Mouse (Mus musculus): Measurements from ENCODE around the gene Shisa9.

DNA sequence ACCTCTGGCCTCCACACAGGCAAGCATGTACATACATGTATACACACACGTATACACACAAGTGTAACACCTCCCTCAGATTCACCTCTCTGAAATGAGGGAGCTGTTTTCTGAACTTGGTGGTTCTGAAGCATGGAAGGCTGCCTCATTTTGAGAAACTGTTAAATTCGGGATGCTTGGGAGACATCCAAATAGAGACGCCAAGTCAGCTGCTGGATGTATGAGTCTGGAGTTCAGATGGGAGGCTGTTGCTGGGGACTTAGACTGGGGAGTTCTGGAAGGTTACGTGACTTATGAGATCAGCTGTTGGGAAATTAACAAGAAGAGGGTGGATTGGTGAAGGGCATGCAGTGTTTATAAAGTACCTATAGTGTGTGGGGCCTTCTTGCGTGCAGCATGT is 88.7 kb downstream of the Shisa9 start:
- TF ChIP-seq CTCF (IDR thresholded peaks at IDR 0.05), result no peak
- TF ChIP-seq POLR2A (IDR thresholded peaks at IDR 0.05; ENCODE audit: insufficient read depth, low read depth, low read length), result no peak
- TF ChIP-seq EP300 (IDR thresholded peaks at IDR 0.05; ENCODE audit: insufficient read depth, low read depth, low read length), result no peak

Data from heart, adult 2 months (tissue).